Mouse (Mus musculus) limb, embryonic 14.5 days (tissue): ENCODE measurements around the gene Aff4. TPM values are rescaled to one million over a fixed set of nuclear protein-coding genes. Genes with fewer than 3 reads are reported as not detected.
A peak's percentile ranks its signal among the peaks of the same experiment; 100 is the strongest.

Experiments
- ATAC-seq: fragments of 200-750 bp; cut with Nextera tagmentation; 2 replicates; pipeline ENCODE4 v1.8.0; 2017; ENCODE audit warnings: low read depth, moderate number of reproducible peaks, moderate TSS enrichment; ENCODE audit not compliant: low FRiP score
- DNase-seq: peaks from one replicate; pipeline ENCODE4 v3.0.0-alpha.2; 2015; ENCODE audit warnings: low spot score
- H3K27ac ChIP-seq: fragments of 300-500 bp; sonication (generic); replicated peaks from 2 replicates; pipeline ENCODE4 v1.5.1; 2014; ENCODE audit warnings: low read depth, mild to moderate bottlenecking, low read length, moderate library complexity, mixed read lengths
- H3K27me3 ChIP-seq: fragments of 300-500 bp; sonication (generic); 2 replicates; pipeline ENCODE4 v1.6.1; 2014; ENCODE audit warnings: low read length, mixed read lengths; ENCODE audit not compliant: control insufficient read depth, insufficient read depth
- H3K36me3 ChIP-seq: fragments of 300-500 bp; sonication (generic); 2 replicates; pipeline ENCODE4 v1.6.1; 2014; ENCODE audit warnings: mild to moderate bottlenecking, low read length, moderate library complexity, mixed read lengths; ENCODE audit not compliant: control insufficient read depth, insufficient read depth
- H3K4me1 ChIP-seq: fragments of 300-500 bp; sonication (generic); 2 replicates; pipeline ENCODE4 v1.6.1; 2014; ENCODE audit warnings: antibody characterized with exemption, low read length, mixed read lengths; ENCODE audit not compliant: control insufficient read depth, insufficient read depth
- H3K4me2 ChIP-seq: fragments of 300-500 bp; sonication (generic); replicated peaks from 2 replicates; pipeline ENCODE4 v1.6.1; 2014; ENCODE audit warnings: low read depth, mild to moderate bottlenecking, low read length, moderate library complexity; ENCODE audit not compliant: severe bottlenecking
- H3K4me3 ChIP-seq: fragments of 300-500 bp; sonication (generic); replicated peaks from 2 replicates; pipeline ENCODE4 v1.5.1; 2014; ENCODE audit warnings: low read length
- H3K9ac ChIP-seq: fragments of 300-500 bp; sonication (generic); 2 replicates; pipeline ENCODE4 v1.6.1; 2014; ENCODE audit warnings: mild to moderate bottlenecking, low read depth, low read length, moderate library complexity; ENCODE audit not compliant: severe bottlenecking
- H3K9me3 ChIP-seq: fragments of 300-500 bp; sonication (generic); 2 replicates; pipeline ENCODE4 v1.6.1; 2016; ENCODE audit warnings: low read length; ENCODE audit not compliant: control insufficient read depth
- POLR2A ChIP-seq: fragments of 200-500 bp; IDR thresholded peaks from 2 replicates; pipeline ENCODE4 v1.8.0; 2012; ENCODE audit warnings: inconsistent platforms, mild to moderate bottlenecking, moderate library complexity, borderline replicate concordance; ENCODE audit not compliant: insufficient read depth, insufficient read length; ENCODE audit errors: extremely low read depth
- WGBS: fragments of 180-500 bp; shearing (Covaris S2); extraction: QIAGEN DNeasy Blood & Tissue Kit; methylation state at CpG from one replicate; pipeline ENCODE4 v1.1.7; 2014; 5-methylcytosine and 5-hydroxymethylcytosine counted together
- polyA plus RNA-seq, 2 experiments: library from polyadenylated mRNA; depleted of rRNA in 1 of 2; stranded (reverse) in 1 of 2; unstranded in 1 of 2; fragments of >200 nt; fragmentation: Nextera tagmentation in 1 of 2; extraction: Ambion mirVana in 1 of 2; gene quantifications; 2 replicates each; pipeline versions ENCODE4 v1.2.1 to v1.2.3; 2012 to 2014

The Aff4 gene
- polyA plus RNA-seq, 2 experiments: 34.3 to 60.6 TPM

- H3K27me3 ChIP-seq: no peaks in the 10 kb centered on the region
- no peak overlapping the region for H3K9ac ChIP-seq
- H3K36me3 ChIP-seq: peaks cover 88% of the 10 kb centered on the region
- no peaks in the 10 kb centered on the region for H3K4me1 ChIP-seq
- ATAC-seq (no peak), DNase-seq (no peak)
- no peak overlapping the region for H3K27ac ChIP-seq
- H3K4me2 ChIP-seq: no peak overlapping the region
- H3K9me3 ChIP-seq: no peaks in the 10 kb centered on the region
- no peak for TF ChIP-seq POLR2A
- H3K4me3 ChIP-seq: no peak overlapping the region
- WGBS: 86% methylated on average over 1 of the region's 1 CpGs
Observed at GRCm38 (mm10) chr11:53403638-53404037, 53.0 kb downstream of the Aff4 start.

- Histone ChIP-seq H3K9me3 (no peaks in the 10 kb centered on the region), H3K4me1 (no peaks in the 10 kb centered on the region), H3K9ac (no peak overlapping the region), H3K27ac (no peak overlapping the region), H3K4me2 (no peak overlapping the region), H3K4me3 (no peak overlapping the region), H3K36me3 (peaks cover 88% of the 10 kb centered on the region), H3K27me3 (no peaks in the 10 kb centered on the region)
- peak; percentile 23 for DNase-seq
- no peak for TF ChIP-seq POLR2A
- no peak for ATAC-seq
Observed at GRCm38 (mm10) chr11:53411738-53412137, 61.1 kb downstream of the Aff4 start.

GRCm38 (mm10) chr11:53413871-53414270 lies 63.2 kb downstream of the Aff4 start:
- Histone ChIP-seq H3K4me1 (no peaks in the 10 kb centered on the region), H3K27me3 (no peaks in the 10 kb centered on the region), H3K4me3 (no peak overlapping the region), H3K27ac (no peak overlapping the region), H3K36me3 (peaks cover 93% of the 10 kb centered on the region), H3K9me3 (no peaks in the 10 kb centered on the region), H3K4me2 (no peak overlapping the region), H3K9ac (no peak overlapping the region)
- WGBS: 94% methylated on average over 4 of the region's 4 CpGs
- DNase-seq: no peak
- no peak for ATAC-seq
- TF ChIP-seq POLR2A: no peak

- no peak overlapping the region for H3K4me2 ChIP-seq
- no peak overlapping the region for H3K4me3 ChIP-seq
- no peaks in the 10 kb centered on the region for H3K4me1 ChIP-seq
- no peak overlapping the region for H3K9ac ChIP-seq
- H3K27ac ChIP-seq: no peak overlapping the region
- peaks cover 73% of the 10 kb centered on the region for H3K36me3 ChIP-seq
- H3K9me3 ChIP-seq: no peaks in the 10 kb centered on the region
- no peak for DNase-seq
- TF ChIP-seq POLR2A: no peak
- no peaks in the 10 kb centered on the region for H3K27me3 ChIP-seq
- ATAC-seq: no peak
Observed at GRCm38 (mm10) chr11:53418048-53418447, 67.4 kb downstream of the Aff4 start.

DNA sequence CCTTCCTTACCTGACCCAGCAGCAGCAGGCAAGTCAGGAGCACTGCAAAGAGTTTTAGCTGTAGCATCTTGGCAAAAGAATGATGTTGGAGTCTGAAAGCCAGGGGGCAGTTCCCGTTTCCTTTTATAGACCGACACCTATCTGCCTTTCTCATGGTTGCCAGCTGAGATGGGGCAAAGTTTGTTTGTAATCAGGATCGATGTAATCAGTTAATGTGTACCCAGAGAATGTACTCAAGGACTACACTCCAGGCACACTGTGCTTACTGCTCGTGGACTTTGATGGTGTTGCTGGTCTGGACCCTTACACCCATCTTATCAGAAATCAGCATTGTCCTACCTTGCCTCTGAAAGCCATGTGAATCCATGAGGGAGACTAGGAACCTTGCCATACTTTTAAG lies 72.4 kb downstream of the Aff4 start, which contains the start of gene Leap2:
TSS of gene Leap2 (minus strand) at position 135 of the 400 bp plus-strand sequence.
- Histone ChIP-seq H3K4me2 (no peak within 1 kb of the TSS), H3K4me1 (no peaks in the 10 kb centered on the region), H3K9me3 (no peaks in the 10 kb centered on the region), H3K36me3 (peaks cover 34% of the 10 kb centered on the region), H3K27me3 (no peaks in the 10 kb centered on the region), H3K4me3 (no peak within 1 kb of the TSS), H3K9ac (no peak within 1 kb of the TSS), H3K27ac (no peak within 1 kb of the TSS)
- 92% methylated on average over 4 of the region's 4 CpGs for WGBS
- ATAC-seq (no peak), DNase-seq (no peak)
- TF ChIP-seq POLR2A: no peak

DNA sequence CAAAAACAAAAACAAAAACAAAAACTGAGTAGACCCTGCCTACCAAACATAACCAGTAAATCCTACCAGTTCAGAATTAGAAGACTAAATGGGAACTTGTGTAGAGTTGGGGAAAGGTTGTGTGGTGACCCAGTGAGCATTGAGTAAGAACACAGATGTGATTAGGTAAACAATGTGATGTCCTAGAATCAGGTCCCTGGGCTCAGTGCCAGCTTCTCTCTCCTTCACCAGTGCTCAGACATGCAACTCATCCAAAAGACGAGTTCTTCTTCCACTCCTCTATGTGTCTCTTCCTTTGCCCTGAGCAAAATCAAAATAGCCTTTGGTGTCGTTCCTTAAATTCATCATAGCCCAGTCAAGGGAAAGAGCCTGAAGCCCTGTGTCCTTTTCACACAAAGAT lies 74.2 kb downstream of the Aff4 start:
- Histone ChIP-seq H3K4me1 (peaks cover 6% of the 10 kb centered on the region), H3K4me3 (no peak overlapping the region), H3K27me3 (no peaks in the 10 kb centered on the region), H3K9ac (no peak overlapping the region), H3K27ac (no peak overlapping the region), H3K36me3 (peaks cover 29% of the 10 kb centered on the region), H3K4me2 (no peak overlapping the region), H3K9me3 (no peaks in the 10 kb centered on the region)
- no peak for TF ChIP-seq POLR2A
- ATAC-seq: no peak
- 80% methylated on average over 2 of the region's 2 CpGs for WGBS
- no peak for DNase-seq
